Mouse (Mus musculus): ENCODE measurements at regions not wholly inside any gene's neighbourhood (a gene's known extent, or its start where the extent isn't known, plus 50 kb on each side); places are given as distances from the start of the nearest gene placed in this dataset.

- H3K4me2 ChIP-seq: no peak overlapping the region
- H3K36me3 ChIP-seq: no peaks in the 10 kb centered on the region
- H3K27me3 ChIP-seq: no peaks in the 10 kb centered on the region
- H3K27ac ChIP-seq: no peak overlapping the region
- WGBS: 59% methylated on average over 6 of the region's 6 CpGs
- no peak overlapping the region for H3K9ac ChIP-seq (replicated peaks)
- no peak for ATAC-seq (ENCODE audit: insufficient number of reproducible peaks, insufficient read depth, low FRiP score, low TSS enrichment, low read depth)
- peaks cover 14% of the 10 kb centered on the region; the same call in 1 of the 2 replicates for H3K4me1 ChIP-seq (replicated peaks)
- no peaks in the 10 kb centered on the region for H3K9me3 ChIP-seq
- H3K4me3 ChIP-seq (replicated peaks): no peak overlapping the region
Measured at GRCm38 (mm10) chr5:107054900-107055452, 90.9 kb downstream of the Cdc7 start.

DNA sequence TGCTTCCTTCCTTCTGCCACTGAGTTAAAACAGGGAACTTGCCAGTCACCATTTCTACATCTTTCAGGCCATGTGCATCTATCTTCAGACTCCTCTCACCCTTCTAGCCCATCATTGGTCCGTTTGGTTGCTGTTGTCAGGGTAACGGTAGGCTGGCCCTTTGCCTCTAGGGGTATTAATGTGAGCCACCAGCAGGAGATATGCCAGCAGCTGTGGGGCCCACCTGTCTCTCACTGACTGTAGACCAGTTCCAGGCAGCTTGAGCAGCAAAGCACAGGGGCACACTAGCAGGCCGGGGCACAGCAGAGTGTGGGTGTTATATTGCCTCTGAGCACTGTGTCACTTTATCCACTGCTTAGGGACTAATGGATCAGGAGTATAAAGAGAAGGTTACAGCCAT lies 91.3 kb downstream of the Cdc7 start:
- peak; percentile 87 for ATAC-seq (ENCODE audit: insufficient number of reproducible peaks, insufficient read depth, low FRiP score, low TSS enrichment, low read depth)
- H3K27ac ChIP-seq: no peak overlapping the region; the same call in 1 of the 2 replicates

More for the DNA sequence above, 91.3 kb downstream of the Cdc7 start:
- H3K4me1 ChIP-seq (replicated peaks): peaks cover 14% of the 10 kb centered on the region; the same call in 1 of the 2 replicates
- H3K36me3 ChIP-seq: no peaks in the 10 kb centered on the region
- H3K4me2 ChIP-seq: no peak overlapping the region
- H3K27me3 ChIP-seq: no peaks in the 10 kb centered on the region
- no peak overlapping the region for H3K9ac ChIP-seq (replicated peaks)
- H3K4me3 ChIP-seq (replicated peaks): no peak overlapping the region
- 35% methylated on average over 3 of the region's 3 CpGs for WGBS
- no peaks in the 10 kb centered on the region for H3K9me3 ChIP-seq
